Mouse (Mus musculus): Measurements from ENCODE around the gene Sox13. TPM values are rescaled to one million over a fixed set of nuclear protein-coding genes. Genes with fewer than 3 reads are reported as not detected.

Gene Sox13
- polyA plus RNA-seq, 1 experiment from 2014 or later, result 5.2 TPM

- Histone ChIP-seq H3K4me3 (ENCODE audit: control insufficient read depth in 1 of 2, insufficient read depth in 1 of 2, low read depth in 1 of 2, low read length in 2 of 2) (peak overlapping the region; percentile 45 to 49), H3K36me3 (ENCODE audit: control insufficient read depth, insufficient read depth, low read length) (no peaks in the 10 kb centered on the region), H3K4me1 (ENCODE audit: control insufficient read depth in 2 of 2, insufficient read depth in 2 of 2, low read length in 2 of 2) (peaks cover 9 to 22% of the 10 kb centered on the region in 2 experiments; a peak in 3 of 4 replicates), H3K9me3 (ENCODE audit: control insufficient read depth, low read length) (no peaks in the 10 kb centered on the region), H3K4me2 (ENCODE audit: low read length) (peak overlapping the region; percentile 81), H3K27me3 (ENCODE audit: control insufficient read depth, insufficient read depth, low read length) (no peaks in the 10 kb centered on the region), H3K27ac (replicated peaks in 1 of 2; ENCODE audit: control insufficient read depth in 1 of 2, insufficient read depth in 1 of 2, low read depth in 2 of 2, low read length in 2 of 2) (no peak overlapping the region), H3K9ac (ENCODE audit: low read length) (peak overlapping the region; percentile 72)
- 9% methylated on average over 28 of the region's 28 CpGs for WGBS
- ATAC-seq (ENCODE audit: insufficient number of reproducible peaks, insufficient read depth, low FRiP score, low read depth), result peak; percentile 58; the same call in 1 of the 2 replicates
Observed at GRCm38 (mm10) chr1:133418164-133418800, 5.9 kb downstream of the Sox13 start.

GRCm38 (mm10) chr1:133417539-133417938, 6.6 kb downstream of the Sox13 start:
- no peaks in the 10 kb centered on the region for H3K9me3 ChIP-seq (ENCODE audit: control insufficient read depth, low read length)
- peaks cover 9 to 22% of the 10 kb centered on the region in 2 experiments; a peak in 3 of 4 replicates for H3K4me1 ChIP-seq (ENCODE audit: control insufficient read depth in 2 of 2, insufficient read depth in 2 of 2, low read length in 2 of 2)
- H3K36me3 ChIP-seq (ENCODE audit: control insufficient read depth, insufficient read depth, low read length), result no peaks in the 10 kb centered on the region
- H3K27me3 ChIP-seq (ENCODE audit: control insufficient read depth, insufficient read depth, low read length), result no peaks in the 10 kb centered on the region
- H3K4me2 ChIP-seq (ENCODE audit: low read length), result peak overlapping the region; percentile 81
- H3K9ac ChIP-seq (ENCODE audit: low read length), result peak overlapping the region; percentile 72; the same call in 1 of the 2 replicates
- WGBS, result 29% methylated on average over 1 of the region's 1 CpGs
- H3K4me3 ChIP-seq (ENCODE audit: control insufficient read depth in 1 of 2, insufficient read depth in 1 of 2, low read depth in 1 of 2, low read length in 2 of 2), result no peak overlapping the region
- no peak for ATAC-seq (ENCODE audit: insufficient number of reproducible peaks, insufficient read depth, low FRiP score, low read depth)
- no peak overlapping the region for H3K27ac ChIP-seq (replicated peaks in 1 of 2; ENCODE audit: control insufficient read depth in 1 of 2, insufficient read depth in 1 of 2, low read depth in 2 of 2, low read length in 2 of 2)

- no peak overlapping the region for H3K27ac ChIP-seq (replicated peaks in 1 of 2; ENCODE audit: control insufficient read depth in 1 of 2, insufficient read depth in 1 of 2, low read depth in 2 of 2, low read length in 2 of 2)
- H3K4me2 ChIP-seq (ENCODE audit: low read length), result no peak overlapping the region; the same call in 1 of the 2 replicates
- H3K27me3 ChIP-seq (ENCODE audit: control insufficient read depth, insufficient read depth, low read length), result no peaks in the 10 kb centered on the region
- H3K36me3 ChIP-seq (ENCODE audit: control insufficient read depth, insufficient read depth, low read length), result no peaks in the 10 kb centered on the region
- peaks cover 9 to 22% of the 10 kb centered on the region in 2 experiments; a peak in 3 of 4 replicates for H3K4me1 ChIP-seq (ENCODE audit: control insufficient read depth in 2 of 2, insufficient read depth in 2 of 2, low read length in 2 of 2)
- WGBS, result 69% methylated on average over 3 of the region's 3 CpGs
- no peak overlapping the region for H3K9ac ChIP-seq (ENCODE audit: low read length)
- no peak overlapping the region for H3K4me3 ChIP-seq (ENCODE audit: control insufficient read depth in 1 of 2, insufficient read depth in 1 of 2, low read depth in 1 of 2, low read length in 2 of 2)
- H3K9me3 ChIP-seq (ENCODE audit: control insufficient read depth, low read length), result no peaks in the 10 kb centered on the region
- no peak for ATAC-seq (ENCODE audit: insufficient number of reproducible peaks, insufficient read depth, low FRiP score, low read depth)
Observed at GRCm38 (mm10) chr1:133417113-133417512, 7.1 kb downstream of the Sox13 start.

- H3K9ac ChIP-seq (ENCODE audit: low read length), result no peak overlapping the region
- WGBS, result 80% methylated on average over 7 of the region's 7 CpGs
- H3K4me3 ChIP-seq (ENCODE audit: control insufficient read depth in 1 of 2, insufficient read depth in 1 of 2, low read depth in 1 of 2, low read length in 2 of 2), result no peak overlapping the region
- peaks cover 9 to 22% of the 10 kb centered on the region in 2 experiments; a peak in 3 of 4 replicates for H3K4me1 ChIP-seq (ENCODE audit: control insufficient read depth in 2 of 2, insufficient read depth in 2 of 2, low read length in 2 of 2)
- H3K9me3 ChIP-seq (ENCODE audit: control insufficient read depth, low read length), result no peaks in the 10 kb centered on the region
- no peaks in the 10 kb centered on the region for H3K27me3 ChIP-seq (ENCODE audit: control insufficient read depth, insufficient read depth, low read length)
- H3K4me2 ChIP-seq (ENCODE audit: low read length), result no peak overlapping the region
- ATAC-seq (ENCODE audit: insufficient number of reproducible peaks, insufficient read depth, low FRiP score, low read depth), result no peak
- no peak overlapping the region for H3K27ac ChIP-seq (replicated peaks in 1 of 2; ENCODE audit: control insufficient read depth in 1 of 2, insufficient read depth in 1 of 2, low read depth in 2 of 2, low read length in 2 of 2)
- no peaks in the 10 kb centered on the region for H3K36me3 ChIP-seq (ENCODE audit: control insufficient read depth, insufficient read depth, low read length)
Observed at GRCm38 (mm10) chr1:133416472-133416871, 7.7 kb downstream of the Sox13 start.

GRCm38 (mm10) chr1:133415505-133415904, 8.7 kb downstream of the Sox13 start:
- Histone ChIP-seq H3K27me3 (ENCODE audit: control insufficient read depth, insufficient read depth, low read length) (no peaks in the 10 kb centered on the region), H3K9ac (ENCODE audit: low read length) (no peak overlapping the region), H3K4me1 (ENCODE audit: control insufficient read depth in 2 of 2, insufficient read depth in 2 of 2, low read length in 2 of 2) (peaks cover 9 to 22% of the 10 kb centered on the region in 2 experiments; a peak in 3 of 4 replicates), H3K9me3 (ENCODE audit: control insufficient read depth, low read length) (no peaks in the 10 kb centered on the region), H3K27ac (replicated peaks in 1 of 2; ENCODE audit: control insufficient read depth in 1 of 2, insufficient read depth in 1 of 2, low read depth in 2 of 2, low read length in 2 of 2) (no peak overlapping the region), H3K4me3 (ENCODE audit: control insufficient read depth in 1 of 2, insufficient read depth in 1 of 2, low read depth in 1 of 2, low read length in 2 of 2) (no peak overlapping the region), H3K36me3 (ENCODE audit: control insufficient read depth, insufficient read depth, low read length) (no peaks in the 10 kb centered on the region), H3K4me2 (ENCODE audit: low read length) (no peak overlapping the region)
- no peak for ATAC-seq (ENCODE audit: insufficient number of reproducible peaks, insufficient read depth, low FRiP score, low read depth)
- WGBS, result 72% methylated on average over 6 of the region's 6 CpGs

- Histone ChIP-seq H3K27me3 (ENCODE audit: control insufficient read depth, insufficient read depth, low read length) (no peaks in the 10 kb centered on the region), H3K9me3 (ENCODE audit: control insufficient read depth, low read length) (no peaks in the 10 kb centered on the region), H3K4me2 (ENCODE audit: low read length) (no peak overlapping the region), H3K36me3 (ENCODE audit: control insufficient read depth, insufficient read depth, low read length) (no peaks in the 10 kb centered on the region), H3K4me3 (ENCODE audit: control insufficient read depth in 1 of 2, insufficient read depth in 1 of 2, low read depth in 1 of 2, low read length in 2 of 2) (no peak overlapping the region), H3K4me1 (ENCODE audit: control insufficient read depth in 2 of 2, insufficient read depth in 2 of 2, low read length in 2 of 2) (peaks cover 9 to 22% of the 10 kb centered on the region in 2 experiments; a peak in 3 of 4 replicates), H3K9ac (ENCODE audit: low read length) (no peak overlapping the region), H3K27ac (replicated peaks in 1 of 2; ENCODE audit: control insufficient read depth in 1 of 2, insufficient read depth in 1 of 2, low read depth in 2 of 2, low read length in 2 of 2) (no peak overlapping the region)
- ATAC-seq (ENCODE audit: insufficient number of reproducible peaks, insufficient read depth, low FRiP score, low read depth), result no peak
- 69% methylated on average over 7 of the region's 7 CpGs for WGBS
Observed at GRCm38 (mm10) chr1:133415086-133415485, 9.1 kb downstream of the Sox13 start.

GRCm38 (mm10) chr1:133412941-133413340, 11.2 kb downstream of the Sox13 start:
- Histone ChIP-seq H3K9me3 (ENCODE audit: control insufficient read depth, low read length) (no peaks in the 10 kb centered on the region), H3K4me2 (ENCODE audit: low read length) (no peak overlapping the region), H3K9ac (ENCODE audit: low read length) (no peak overlapping the region), H3K4me3 (ENCODE audit: control insufficient read depth in 1 of 2, insufficient read depth in 1 of 2, low read depth in 1 of 2, low read length in 2 of 2) (no peak overlapping the region), H3K36me3 (ENCODE audit: control insufficient read depth, insufficient read depth, low read length) (no peaks in the 10 kb centered on the region), H3K27me3 (ENCODE audit: control insufficient read depth, insufficient read depth, low read length) (no peaks in the 10 kb centered on the region), H3K27ac (replicated peaks in 1 of 2; ENCODE audit: control insufficient read depth in 1 of 2, insufficient read depth in 1 of 2, low read depth in 2 of 2, low read length in 2 of 2) (no peak overlapping the region), H3K4me1 (ENCODE audit: control insufficient read depth in 2 of 2, insufficient read depth in 2 of 2, low read length in 2 of 2) (peaks cover 4 to 15% of the 10 kb centered on the region in 2 experiments; a peak in 3 of 4 replicates)
- no peak for ATAC-seq (ENCODE audit: insufficient number of reproducible peaks, insufficient read depth, low FRiP score, low read depth)
- 70% methylated on average over 9 of the region's 9 CpGs for WGBS
